Mouse (Mus musculus) heart, embryonic 16.5 days (tissue): ENCODE results near the gene Gtpbp1. TPM values are rescaled to one million over a fixed set of nuclear protein-coding genes. Genes with fewer than 3 reads are reported as not detected.
A peak's percentile ranks its signal among the peaks of the same experiment; 100 is the strongest.

Experiments
- ATAC-seq: fragments of 200-750 bp; cut with Nextera tagmentation; replicated peaks from 2 replicates; pipeline ENCODE4 v1.8.0; 2017; ENCODE audit warnings: moderate number of reproducible peaks; ENCODE audit not compliant: insufficient read depth, low FRiP score; ENCODE audit errors: extremely low read depth
- H3K27ac ChIP-seq: fragments of 300-500 bp; sonication (generic); 2 replicates; pipeline ENCODE4 v1.5.1; 2014; ENCODE audit warnings: mild to moderate bottlenecking, low read length, control low read depth, moderate library complexity
- H3K27me3 ChIP-seq: fragments of 300-500 bp; sonication (generic); 2 replicates; pipeline ENCODE4 v1.6.1; 2014; ENCODE audit warnings: low read length, mixed read lengths; ENCODE audit not compliant: control insufficient read depth, insufficient read depth
- H3K36me3 ChIP-seq: fragments of 300-500 bp; sonication (generic); 2 replicates; pipeline ENCODE4 v1.6.1; 2014; ENCODE audit not compliant: control insufficient read depth, insufficient read depth
- H3K4me1 ChIP-seq: fragments of 300-500 bp; sonication (generic); 2 replicates; pipeline ENCODE4 v1.6.1; 2014; ENCODE audit warnings: low read length, mixed read lengths; ENCODE audit not compliant: control insufficient read depth, insufficient read depth
- H3K4me2 ChIP-seq: fragments of 300-500 bp; sonication (generic); 2 replicates; pipeline ENCODE4 v1.6.1; 2014; ENCODE audit warnings: low read depth, mild to moderate bottlenecking, control low read depth, low read length
- H3K4me3 ChIP-seq: fragments of 300-500 bp; sonication (generic); 2 replicates; pipeline ENCODE4 v1.5.1; 2014; ENCODE audit warnings: mild to moderate bottlenecking, control low read depth, low read length
- H3K9ac ChIP-seq: fragments of 300-500 bp; sonication (generic); 2 replicates; pipeline ENCODE4 v1.6.1; 2014; ENCODE audit warnings: low read length, control low read depth
- H3K9me3 ChIP-seq: fragments of 300-500 bp; sonication (generic); replicated peaks from 2 replicates; pipeline ENCODE4 v1.6.1; 2016; ENCODE audit warnings: low read length; ENCODE audit not compliant: control insufficient read depth
- WGBS: fragments of 180-500 bp; shearing (Covaris S2); extraction: QIAGEN DNeasy Blood & Tissue Kit; methylation state at CpG from one replicate; pipeline ENCODE4 v1.1.7; 2014; 5-methylcytosine and 5-hydroxymethylcytosine counted together
- polyA plus RNA-seq: library from polyadenylated mRNA; unstranded; fragments of >200 nt; fragmentation: Nextera tagmentation; extraction: Ambion mirVana; gene quantifications from 2 replicates; pipeline ENCODE4 v1.2.1, GENCODE M21; 2015

Gtpbp1 gene
- polyA plus RNA-seq, 1 experiment from 2014 or later = 30.3 TPM

- Histone ChIP-seq H3K9ac (peak overlapping the region; percentile 56; the same call in 1 of the 2 replicates), H3K27ac (peak overlapping the region; percentile 96), H3K36me3 (no peaks in the 10 kb centered on the region), H3K27me3 (no peaks in the 10 kb centered on the region), H3K4me3 (no peak overlapping the region; the same call in 1 of the 2 replicates), H3K4me1 (peaks cover 58% of the 10 kb centered on the region), H3K9me3 (no peaks in the 10 kb centered on the region), H3K4me2 (peak overlapping the region; percentile 95)
- 67% methylated on average over 4 of the region's 4 CpGs for WGBS
- ATAC-seq = no peak
These were observed 8.7 kb upstream of the Gtpbp1 start for GRCm38 (mm10) chr15:79681973-79682372.

GRCm38 (mm10) chr15:79683146-79683545, 7.5 kb upstream of the Gtpbp1 start:
- H3K4me2 ChIP-seq = peak overlapping the region; percentile 95
- H3K27me3 ChIP-seq = no peaks in the 10 kb centered on the region
- 56% methylated on average over 6 of the region's 6 CpGs for WGBS
- no peaks in the 10 kb centered on the region for H3K36me3 ChIP-seq
- no peak for ATAC-seq
- peak overlapping the region; percentile 96 for H3K27ac ChIP-seq
- H3K4me1 ChIP-seq = peaks cover 58% of the 10 kb centered on the region
- peak overlapping the region; percentile 32 for H3K4me3 ChIP-seq
- H3K9ac ChIP-seq = peak overlapping the region; percentile 56
- H3K9me3 ChIP-seq = no peaks in the 10 kb centered on the region

GRCm38 (mm10) chr15:79683707-79684465, 6.8 kb upstream of the Gtpbp1 start:
- Histone ChIP-seq H3K4me3 (peak overlapping the region; percentile 73), H3K9me3 (no peaks in the 10 kb centered on the region), H3K4me2 (peak overlapping the region; percentile 95), H3K4me1 (peaks cover 62% of the 10 kb centered on the region), H3K36me3 (no peaks in the 10 kb centered on the region), H3K27me3 (no peaks in the 10 kb centered on the region), H3K27ac (peak overlapping the region; percentile 96), H3K9ac (peak overlapping the region; percentile 94)
- no peak for ATAC-seq
- 39% methylated on average over 19 of the region's 19 CpGs for whole genome bisulfite sequencing

DNA sequence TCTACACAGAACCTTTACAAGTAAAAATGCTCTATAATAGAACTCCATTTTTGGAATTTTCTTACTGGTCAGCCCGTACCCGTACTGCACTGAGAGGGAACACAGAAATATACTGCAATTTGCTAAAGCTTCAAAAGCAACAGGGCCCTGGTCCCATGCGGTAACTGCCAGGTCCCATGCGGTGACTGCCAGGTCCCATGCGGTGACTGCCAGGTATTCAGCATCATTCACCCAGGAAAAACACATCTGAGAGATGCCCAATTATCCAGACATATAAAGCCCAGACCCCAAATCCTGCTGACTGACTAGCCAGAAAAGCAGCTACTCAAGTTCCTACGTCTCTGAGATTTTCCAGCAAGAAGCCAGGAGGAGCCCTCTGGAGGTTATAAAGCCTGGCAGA, 6.0 kb upstream of the Gtpbp1 start:
- Histone ChIP-seq H3K9me3 (no peaks in the 10 kb centered on the region), H3K9ac (peak overlapping the region; percentile 94), H3K4me3 (peak overlapping the region; percentile 73), H3K4me1 (peaks cover 64% of the 10 kb centered on the region), H3K4me2 (peak overlapping the region; percentile 95), H3K27me3 (no peaks in the 10 kb centered on the region), H3K27ac (peak overlapping the region; percentile 96), H3K36me3 (no peaks in the 10 kb centered on the region)
- WGBS = 64% methylated on average over 6 of the region's 6 CpGs
- no peak for ATAC-seq

DNA sequence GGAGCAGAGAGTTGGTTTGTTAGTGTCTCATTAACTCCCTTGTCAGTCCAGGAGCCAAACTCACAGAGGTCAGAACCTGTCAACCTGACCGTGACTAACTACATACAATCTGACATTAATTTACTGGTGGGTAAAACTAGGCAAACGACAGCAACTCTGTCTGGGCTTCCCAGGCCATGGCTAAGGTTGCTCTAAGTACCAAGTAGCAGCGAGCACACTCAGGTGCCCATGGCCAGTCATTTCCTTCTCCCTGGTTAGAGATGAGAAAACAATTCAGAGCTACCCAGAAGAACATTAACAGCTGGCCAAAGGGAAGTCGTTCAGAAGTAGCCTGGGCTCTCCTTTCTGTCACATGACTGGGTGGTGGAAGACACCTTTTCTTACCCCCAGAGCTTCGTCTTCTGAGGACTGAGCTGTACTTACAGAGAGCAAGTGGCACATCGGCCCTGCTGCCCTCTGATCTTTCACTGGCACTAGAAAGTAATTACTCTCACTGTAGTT, 5.5 kb upstream of the Gtpbp1 start:
- H3K27ac ChIP-seq = peak overlapping the region; percentile 96
- H3K9ac ChIP-seq = peak overlapping the region; percentile 94
- no peaks in the 10 kb centered on the region for H3K9me3 ChIP-seq
- no peaks in the 10 kb centered on the region for H3K27me3 ChIP-seq
- H3K4me1 ChIP-seq = peaks cover 67% of the 10 kb centered on the region
- 21% methylated on average over 6 of the region's 6 CpGs for WGBS
- H3K4me3 ChIP-seq = peak overlapping the region; percentile 73
- no peak for ATAC-seq
- H3K36me3 ChIP-seq = no peaks in the 10 kb centered on the region
- peak overlapping the region; percentile 95 for H3K4me2 ChIP-seq

- Histone ChIP-seq H3K4me3 (peak overlapping the region; percentile 73), H3K9me3 (no peaks in the 10 kb centered on the region), H3K27me3 (no peaks in the 10 kb centered on the region), H3K9ac (peak overlapping the region; percentile 94), H3K36me3 (no peaks in the 10 kb centered on the region), H3K27ac (peak overlapping the region; percentile 96), H3K4me2 (peak overlapping the region; percentile 95), H3K4me1 (peaks cover 61% of the 10 kb centered on the region)
- ATAC-seq = no peak
- 5% methylated on average over 15 of the region's 15 CpGs for WGBS
These were observed 4.4 kb upstream of the Gtpbp1 start for GRCm38 (mm10) chr15:79686046-79686869.

GRCm38 (mm10) chr15:79687175-79687574, 3.5 kb upstream of the Gtpbp1 start:
- ATAC-seq = no peak
- H3K4me3 ChIP-seq = peak overlapping the region; percentile 73
- under 1% methylated on average over 33 of the region's 33 CpGs for WGBS
- H3K9ac ChIP-seq = peak overlapping the region; percentile 94
- H3K27me3 ChIP-seq = no peaks in the 10 kb centered on the region
- peak overlapping the region; percentile 96 for H3K27ac ChIP-seq
- peaks cover 61% of the 10 kb centered on the region for H3K4me1 ChIP-seq
- no peaks in the 10 kb centered on the region for H3K9me3 ChIP-seq
- no peaks in the 10 kb centered on the region for H3K36me3 ChIP-seq
- H3K4me2 ChIP-seq = peak overlapping the region; percentile 95

DNA sequence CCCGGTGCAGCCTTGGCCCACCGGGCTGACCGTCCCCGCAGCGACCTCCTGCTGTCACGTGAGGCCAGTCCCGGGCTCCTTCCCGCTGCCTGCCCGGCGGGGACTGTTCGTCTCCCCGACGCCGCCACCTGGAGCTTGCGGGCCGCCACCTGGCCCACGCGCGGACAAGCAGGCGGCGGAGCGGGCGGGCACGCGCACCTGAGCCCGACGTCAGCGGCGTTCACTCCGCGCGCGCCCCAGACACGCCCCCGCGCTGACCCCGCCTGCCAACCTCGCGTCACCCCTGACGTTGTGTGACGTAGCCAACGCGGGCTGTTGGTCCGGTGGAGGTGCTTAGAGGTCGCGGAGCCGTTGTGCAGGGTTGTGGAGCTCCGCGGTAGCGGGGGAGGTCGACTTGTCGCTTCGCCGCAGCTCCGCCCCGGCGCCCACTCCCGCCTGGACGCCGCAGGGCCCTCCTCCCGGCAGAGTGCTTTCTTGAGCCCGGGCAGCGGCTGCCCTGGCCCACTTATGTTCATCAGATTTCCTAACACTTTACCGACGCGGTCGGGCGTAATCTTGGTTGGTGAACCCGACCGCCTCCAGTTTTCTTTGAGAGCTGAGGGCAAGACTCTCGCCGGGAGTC, 2.9 kb upstream of the Gtpbp1 start, which contains the start of gene Josd1:
Gene Josd1, minus strand, starts transcription at position 274 of the 622 bp plus-strand sequence.
- peak within 1 kb of the TSS; percentile 73 for H3K4me3 ChIP-seq
- no peaks in the 10 kb centered on the region for H3K36me3 ChIP-seq
- H3K27ac ChIP-seq = peak within 1 kb of the TSS; percentile 96
- H3K9ac ChIP-seq = peak within 1 kb of the TSS; percentile 94
- H3K9me3 ChIP-seq = no peaks in the 10 kb centered on the region
- H3K27me3 ChIP-seq = no peaks in the 10 kb centered on the region
- H3K4me2 ChIP-seq = peak within 1 kb of the TSS; percentile 95
- H3K4me1 ChIP-seq = peaks cover 61% of the 10 kb centered on the region
- under 1% methylated on average over 70 of the region's 72 CpGs for WGBS
- peak; percentile 71 for ATAC-seq
